Mouse (Mus musculus) midbrain, postnatal 0 days (tissue): ENCODE results near the gene Atg9b. TPM values are rescaled to one million over a fixed set of nuclear protein-coding genes. Genes with fewer than 3 reads are reported as not detected.

Experiments
- ATAC-seq: fragments of 200-750 bp; cut with Nextera tagmentation; 2 replicates; pipeline ENCODE4 v1.8.0; 2017; ENCODE audit warnings: moderate number of reproducible peaks, mild to moderate bottlenecking, moderate TSS enrichment, moderate library complexity; ENCODE audit not compliant: low FRiP score
- DNase-seq: peaks from one replicate; pipeline ENCODE4 v3.0.0-alpha.2; 2015; ENCODE audit warnings: low spot score
- H3K27ac ChIP-seq: fragments of 300-500 bp; sonication (generic); 2 replicates; pipeline ENCODE4 v1.5.1; 2014; ENCODE audit warnings: low read depth, mild to moderate bottlenecking, low read length, mixed read lengths
- H3K27me3 ChIP-seq: fragments of 300-500 bp; sonication (generic); 2 replicates; pipeline ENCODE4 v1.6.1; 2014; ENCODE audit warnings: low read length, control low read depth, mixed read lengths; ENCODE audit not compliant: insufficient read depth
- H3K36me3 ChIP-seq: fragments of 300-500 bp; sonication (generic); 2 replicates; pipeline ENCODE4 v1.6.1; 2014; ENCODE audit warnings: low read length, control low read depth, mixed read lengths; ENCODE audit not compliant: insufficient read depth
- H3K4me1 ChIP-seq: fragments of 300-500 bp; sonication (generic); 2 replicates; pipeline ENCODE4 v1.6.1; 2014; ENCODE audit warnings: mild to moderate bottlenecking, control low read depth, antibody characterized with exemption, low read length, mixed read lengths; ENCODE audit not compliant: insufficient read depth
- H3K4me2 ChIP-seq: fragments of 300-500 bp; sonication (generic); 2 replicates; pipeline ENCODE4 v1.6.1; 2014; ENCODE audit warnings: low read depth, mild to moderate bottlenecking, low read length, mixed read lengths; ENCODE audit not compliant: poor library complexity, severe bottlenecking
- H3K4me3 ChIP-seq: fragments of 300-500 bp; sonication (generic); 2 replicates; pipeline ENCODE4 v1.5.1; 2014; ENCODE audit warnings: low read depth, mild to moderate bottlenecking, low read length, moderate library complexity
- H3K9ac ChIP-seq: fragments of 300-500 bp; sonication (generic); replicated peaks from 2 replicates; pipeline ENCODE4 v1.6.1; 2014; ENCODE audit warnings: mild to moderate bottlenecking, low read length, moderate library complexity, mixed read lengths; ENCODE audit not compliant: poor library complexity, severe bottlenecking
- H3K9me3 ChIP-seq: fragments of 300-500 bp; sonication (generic); 2 replicates; pipeline ENCODE4 v1.6.1; 2016; ENCODE audit warnings: low read length, control low read depth
- CTCF ChIP-seq: IDR thresholded peaks from 2 replicates; pipeline ENCODE4 v1.5.1; 2016; ENCODE audit warnings: antibody characterized with exemption, mild to moderate bottlenecking
- WGBS: fragments of 180-500 bp; shearing (Covaris S2); extraction: QIAGEN DNeasy Blood & Tissue Kit; methylation state at CpG from one replicate; pipeline ENCODE4 v1.1.7; 2014; 5-methylcytosine and 5-hydroxymethylcytosine counted together
- polyA plus RNA-seq: library from polyadenylated mRNA; unstranded; fragments of >200 nt; fragmentation: Nextera tagmentation; extraction: Ambion mirVana; gene quantifications from 2 replicates; pipeline ENCODE4 v1.2.1, GENCODE M21; 2015
- total RNA-seq: library from RNA; depleted of rRNA; stranded (reverse); fragments of >200 nt; gene quantifications from 2 replicates; pipeline ENCODE4 v1.2.3, GENCODE M21; 2014

Atg9b gene
- total and polyA plus RNA-seq, 2 experiments from 2014 or later: 5.3 to 6.7 TPM

GRCm38 (mm10) chr5:24343379-24343778, 48.6 kb downstream of the Atg9b start:
- TF ChIP-seq CTCF: no peak
- Histone ChIP-seq H3K9me3 (no peaks in the 10 kb centered on the region), H3K4me2 (no peak overlapping the region), H3K4me3 (no peak overlapping the region), H3K4me1 (peaks cover 20% of the 10 kb centered on the region), H3K36me3 (peaks cover 13% of the 10 kb centered on the region; the same call in 1 of the 2 replicates), H3K27me3 (no peaks in the 10 kb centered on the region), H3K27ac (no peak overlapping the region), H3K9ac (no peak overlapping the region)
- DNase-seq (no peak), ATAC-seq (no peak)

- no peak overlapping the region for H3K27ac ChIP-seq
- no peak for ATAC-seq
- no peak for TF ChIP-seq CTCF
These were observed 49.0 kb downstream of the Atg9b start for GRCm38 (mm10) chr5:24342966-24343365.

GRCm38 (mm10) chr5:24342205-24342963, 49.6 kb downstream of the Atg9b start:
- Histone ChIP-seq H3K27ac (no peak overlapping the region), H3K9ac (no peak overlapping the region), H3K36me3 (peaks cover 17% of the 10 kb centered on the region; the same call in 1 of the 2 replicates), H3K9me3 (no peaks in the 10 kb centered on the region), H3K4me3 (no peak overlapping the region), H3K4me2 (no peak overlapping the region), H3K27me3 (no peaks in the 10 kb centered on the region), H3K4me1 (peaks cover 16% of the 10 kb centered on the region)
- TF ChIP-seq CTCF: no peak
- no peak for ATAC-seq
- DNase-seq: no peak
- 82% methylated on average over 14 of the region's 14 CpGs for WGBS

More at GRCm38 (mm10) chr5:24342966-24343365, 49.0 kb downstream of the Atg9b start:
- Histone ChIP-seq H3K4me2 (no peak overlapping the region), H3K4me3 (no peak overlapping the region), H3K36me3 (peaks cover 16% of the 10 kb centered on the region; the same call in 1 of the 2 replicates), H3K4me1 (peaks cover 20% of the 10 kb centered on the region), H3K9ac (no peak overlapping the region), H3K9me3 (no peaks in the 10 kb centered on the region), H3K27me3 (no peaks in the 10 kb centered on the region)
- no peak for DNase-seq
- 58% methylated on average over 8 of the region's 8 CpGs for WGBS

GRCm38 (mm10) chr5:24337821-24338220, 54.1 kb downstream of the Atg9b start:
- Histone ChIP-seq H3K9ac (no peak overlapping the region), H3K27me3 (no peaks in the 10 kb centered on the region), H3K4me1 (no peaks in the 10 kb centered on the region), H3K4me3 (no peak overlapping the region), H3K9me3 (no peaks in the 10 kb centered on the region), H3K36me3 (peaks cover 24% of the 10 kb centered on the region; the same call in 1 of the 2 replicates), H3K4me2 (no peak overlapping the region), H3K27ac (no peak overlapping the region)
- no peak for DNase-seq
- WGBS: 70% methylated on average over 2 of the region's 2 CpGs
- TF ChIP-seq CTCF: no peak
- no peak for ATAC-seq

- WGBS: 32% methylated on average over 9 of the region's 9 CpGs
- Histone ChIP-seq H3K4me3 (no peak overlapping the region), H3K9me3 (no peaks in the 10 kb centered on the region), H3K4me1 (no peaks in the 10 kb centered on the region), H3K27ac (no peak overlapping the region), H3K9ac (no peak overlapping the region), H3K36me3 (peaks cover 29% of the 10 kb centered on the region), H3K4me2 (no peak overlapping the region), H3K27me3 (no peaks in the 10 kb centered on the region)
- DNase-seq (peak; percentile 22), ATAC-seq (0 out of 2 replicates have a peak, but pooled peaks have one; percentile 15)
- peak; percentile 24 for TF ChIP-seq CTCF
These were observed 54.6 kb downstream of the Atg9b start for GRCm38 (mm10) chr5:24337366-24337765.

GRCm38 (mm10) chr5:24335888-24336511, 55.9 kb downstream of the Atg9b start:
- Histone ChIP-seq H3K4me2 (no peak overlapping the region), H3K27me3 (no peaks in the 10 kb centered on the region), H3K9me3 (no peaks in the 10 kb centered on the region), H3K4me1 (no peaks in the 10 kb centered on the region), H3K27ac (no peak overlapping the region), H3K9ac (no peak overlapping the region), H3K36me3 (peaks cover 40% of the 10 kb centered on the region), H3K4me3 (no peak overlapping the region)
- peak; percentile 65 for DNase-seq
- peak; percentile 77 for ATAC-seq
- 4% methylated on average over 3 of the region's 3 CpGs for WGBS
- peak; percentile 81 for TF ChIP-seq CTCF
